In genomic region chr5:27615769-27616168, GRCm38 (mm10) we compare ENCODE assay signal across 9 mouse cellular contexts.
DNase-seq lines count a peak whose midpoint lies in the region; ATAC-seq lines count a peak whose summit lies in the region.
"Had no signal": no experiment of that assay in that cellular context is flagged by ENCODE, and none has a peak within 500 bp of the region (broad histone marks: within the 10 kb centered on the region; RNA-seq: fewer than 3 reads in every experiment).

No protein-coding gene starts in this region.

- peak; percentile 62 for ATAC-seq in forebrain, embryonic 16.5 days

- no peaks in the 10 kb centered on the region for H3K4me1 ChIP-seq in forebrain, embryonic 16.5 days (replicated peaks; ENCODE audit: control insufficient read depth, insufficient read depth, low read length)
- H3K4me1 ChIP-seq: limb, embryonic 13.5 days had no signal

- H3K9ac ChIP-seq in forebrain, embryonic 16.5 days (replicated peaks; ENCODE audit: low read depth, low read length), result no peak overlapping the region
- H3K9ac ChIP-seq: limb, embryonic 13.5 days had no signal

- WGBS in forebrain, embryonic 16.5 days, result 38% methylated on average over 7 of the region's 7 CpGs

- no peaks in the 10 kb centered on the region for H3K9me3 ChIP-seq in forebrain, embryonic 16.5 days (ENCODE audit: control insufficient read depth, low read length)
- H3K9me3 ChIP-seq: limb, embryonic 13.5 days had no signal

- H3K4me2 ChIP-seq in forebrain, embryonic 16.5 days (ENCODE audit: low read length), result no peak overlapping the region
- H3K4me2 ChIP-seq: limb, embryonic 13.5 days had no signal

- intact Hi-C loops in gastrocnemius, postnatal 36 days (cut with DNase I), result loop anchor here (5.0 kb wide), 1 partner anchor 543 kb away; no protein-coding TSS in a partner anchor

- DNase-seq in gastrocnemius, postnatal 10 days, result peak; percentile 47
- no peak for DNase-seq in gastrocnemius, postnatal 36 days
- peak; percentile 15 for DNase-seq in CD4-positive helper T cell, adult 2 months (ENCODE audit: low read depth, low spot score)
- peak; percentile 4 for DNase-seq in c-Kit-positive CD71-positive TER-119-negative erythroid progenitor cells, embryonic 14.5 days (ENCODE audit: low read depth)
- peak; percentile 71 to 75 for DNase-seq in kidney, postnatal 4 days
- DNase-seq in lung, postnatal 10 days, result peak; percentile 31
- peak; percentile 52 for DNase-seq in right cerebral cortex, postnatal 25 days

- H3K4me3 ChIP-seq in forebrain, embryonic 16.5 days (replicated peaks; ENCODE audit: low read length), result no peak overlapping the region
- H3K4me3 ChIP-seq: limb, embryonic 13.5 days had no signal

- H3K27me3 ChIP-seq in forebrain, embryonic 16.5 days (replicated peaks; ENCODE audit: control insufficient read depth, insufficient read depth, low read length), result no peaks in the 10 kb centered on the region
- H3K27me3 ChIP-seq: limb, embryonic 13.5 days had no signal

- H3K27ac ChIP-seq in forebrain, embryonic 16.5 days (ENCODE audit: low read length), result no peak overlapping the region
- H3K27ac ChIP-seq: limb, embryonic 13.5 days had no signal

- no peaks in the 10 kb centered on the region for H3K36me3 ChIP-seq in forebrain, embryonic 16.5 days (ENCODE audit: control insufficient read depth, insufficient read depth)
- H3K36me3 ChIP-seq: limb, embryonic 13.5 days had no signal

Comparison
In these comparisons a context has a peak if more than half of its experiments do, and no peak if none do; other contexts are left out.
1. DNase-seq: peak in gastrocnemius, postnatal 10 days (single experiment), CD4-positive helper T cell, adult 2 months (single experiment), c-Kit-positive CD71-positive TER-119-negative erythroid progenitor cells, embryonic 14.5 days (single experiment), kidney, postnatal 4 days (2 of 2), lung, postnatal 10 days (single experiment) and right cerebral cortex, postnatal 25 days (single experiment); none in gastrocnemius, postnatal 36 days (0 of 2).